Mouse (Mus musculus) neutrophil, adult 59 days (primary cell): ENCODE data around the gene Fign. TPM values are rescaled to one million over a fixed set of nuclear protein-coding genes. Genes with fewer than 3 reads are reported as not detected.

Source experiments
- total RNA-seq, 2 experiments: library from RNA; stranded (reverse); gene quantifications; 1 replicate in 1 of 2; 2 replicates in 1 of 2; pipeline ENCODE4 v1.2.4; 2023

Fign gene
- not detected for total RNA-seq

DNA sequence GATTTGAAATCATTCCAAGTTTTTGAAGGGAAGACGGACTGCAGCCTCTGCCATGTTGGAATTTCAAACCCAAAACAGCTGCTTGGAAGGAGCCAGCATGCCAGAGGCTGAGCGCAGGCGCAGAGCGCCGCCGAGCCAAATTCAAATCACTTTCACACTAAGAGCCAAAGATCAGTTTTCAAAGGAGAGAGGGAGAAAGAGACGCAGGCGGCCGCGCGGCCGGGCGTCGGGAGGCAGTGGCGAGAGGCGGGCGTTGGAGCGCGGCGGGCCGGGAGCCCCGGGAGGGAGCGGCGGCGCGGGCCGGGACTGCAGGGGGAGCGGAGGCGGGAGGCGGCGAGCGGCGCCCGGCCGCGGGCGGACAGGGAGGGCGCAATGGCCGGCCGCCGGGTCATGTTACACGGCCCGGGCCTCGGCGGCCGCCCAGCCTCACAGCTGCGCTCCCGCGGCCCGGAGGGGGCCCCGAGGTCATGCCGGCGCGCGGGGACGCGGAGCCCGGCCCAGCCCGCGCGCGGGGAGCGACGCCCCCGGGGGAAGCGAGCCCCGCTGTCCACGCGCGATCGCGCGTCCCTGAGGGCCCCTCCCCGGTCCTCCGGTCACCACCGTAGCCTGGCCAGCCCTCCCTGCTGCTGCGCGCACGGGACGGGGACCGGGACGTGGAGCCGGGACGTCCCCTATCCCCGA, at the start of gene Fign:
Gene Fign (minus strand): TSS at position 102 of the 681 bp plus-strand sequence.

